Mouse (Mus musculus): Measurements from ENCODE around the gene OR5BS1P. TPM values are rescaled to one million over a fixed set of nuclear protein-coding genes. Genes with fewer than 3 reads are reported as not detected.

Gene OR5BS1P
- polyA plus RNA-seq, 1 experiment from 2014 or later: not detected

- no peak for ATAC-seq (ENCODE audit: low read depth)
- H3K36me3 ChIP-seq (ENCODE audit: control insufficient read depth, insufficient read depth, low read length): no peaks in the 10 kb centered on the region
- no peak within 1 kb of the TSS for H3K9ac ChIP-seq (replicated peaks; ENCODE audit: low read depth, low read length)
- no peak within 1 kb of the TSS for H3K4me2 ChIP-seq (ENCODE audit: low read depth, low read length)
- H3K4me3 ChIP-seq (ENCODE audit: low read depth, low read length): no peak within 1 kb of the TSS
- H3K9me3 ChIP-seq (ENCODE audit: control insufficient read depth, low read length): no peaks in the 10 kb centered on the region
- H3K27ac ChIP-seq (ENCODE audit: low read depth, low read length): no peak within 1 kb of the TSS
- no peaks in the 10 kb centered on the region for H3K27me3 ChIP-seq (ENCODE audit: control insufficient read depth, insufficient read depth, low read length)
- WGBS: 53% methylated on average over 4 of the region's 4 CpGs
- H3K4me1 ChIP-seq (ENCODE audit: control insufficient read depth, insufficient read depth, low read length): no peaks in the 10 kb centered on the region
Measured at GRCm38 (mm10) chr15:98492102-98492501, 22.4 kb downstream of the OR5BS1P start, which contains the start of gene Olfr279. Gene Olfr279 (plus strand): TSS chr15:98492402.

DNA sequence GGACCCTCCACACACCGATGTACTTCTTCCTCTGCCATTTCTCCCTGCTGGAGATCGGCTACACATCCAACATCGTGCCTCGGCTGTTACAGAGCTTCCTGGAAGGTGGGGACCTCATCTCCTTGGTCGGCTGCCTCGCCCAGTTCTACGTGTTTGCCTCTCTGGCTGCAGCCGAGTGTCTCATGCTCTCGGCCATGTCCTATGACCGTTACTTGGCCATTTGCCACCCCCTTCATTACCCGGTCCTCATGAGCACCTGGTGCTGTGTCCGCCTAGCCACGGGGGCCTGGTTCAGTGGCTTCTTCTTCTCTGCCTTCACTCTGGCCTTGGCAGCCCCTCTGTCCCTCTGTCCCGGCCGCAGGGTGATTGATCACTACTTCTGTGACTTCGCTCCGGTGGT, 27.9 kb downstream of the OR5BS1P start:
- Histone ChIP-seq H3K4me2 (ENCODE audit: low read depth, low read length) (no peak overlapping the region), H3K27ac (ENCODE audit: low read depth, low read length) (no peak overlapping the region), H3K9me3 (ENCODE audit: control insufficient read depth, low read length) (no peaks in the 10 kb centered on the region), H3K36me3 (ENCODE audit: control insufficient read depth, insufficient read depth, low read length) (no peaks in the 10 kb centered on the region), H3K4me1 (ENCODE audit: control insufficient read depth, insufficient read depth, low read length) (no peaks in the 10 kb centered on the region), H3K9ac (replicated peaks; ENCODE audit: low read depth, low read length) (no peak overlapping the region), H3K27me3 (ENCODE audit: control insufficient read depth, insufficient read depth, low read length) (no peaks in the 10 kb centered on the region), H3K4me3 (ENCODE audit: low read depth, low read length) (no peak overlapping the region)
- 90% methylated on average over 17 of the region's 17 CpGs for WGBS
- no peak for ATAC-seq (ENCODE audit: low read depth)

DNA sequence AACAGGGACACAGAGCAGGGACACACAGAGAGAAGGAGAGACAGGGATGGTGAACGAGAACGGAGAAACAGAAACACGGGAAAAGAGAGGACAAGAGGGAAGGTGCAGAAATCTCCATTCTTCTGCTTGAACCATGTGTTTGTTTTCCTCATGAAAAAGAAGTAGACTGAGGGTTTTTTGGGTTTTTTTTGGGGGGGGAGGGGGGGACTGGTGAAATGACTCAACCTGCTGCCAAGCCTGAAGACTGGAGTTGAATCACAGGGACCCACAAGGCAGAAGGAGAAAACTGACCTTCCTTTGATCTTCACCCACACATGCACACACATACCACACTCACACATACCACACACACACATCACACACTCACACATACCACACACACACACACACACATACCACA, 33.6 kb downstream of the OR5BS1P start:
- Histone ChIP-seq H3K4me1 (ENCODE audit: control insufficient read depth, insufficient read depth, low read length) (no peaks in the 10 kb centered on the region), H3K9me3 (ENCODE audit: control insufficient read depth, low read length) (no peaks in the 10 kb centered on the region), H3K4me2 (ENCODE audit: low read depth, low read length) (no peak overlapping the region), H3K4me3 (ENCODE audit: low read depth, low read length) (no peak overlapping the region), H3K27me3 (ENCODE audit: control insufficient read depth, insufficient read depth, low read length) (no peaks in the 10 kb centered on the region), H3K9ac (replicated peaks; ENCODE audit: low read depth, low read length) (no peak overlapping the region), H3K36me3 (ENCODE audit: control insufficient read depth, insufficient read depth, low read length) (no peaks in the 10 kb centered on the region), H3K27ac (ENCODE audit: low read depth, low read length) (no peak overlapping the region)
- no peak for ATAC-seq (ENCODE audit: low read depth)
- WGBS: 97% methylated on average over 3 of the region's 3 CpGs

- Histone ChIP-seq H3K27ac (ENCODE audit: low read depth, low read length) (no peak overlapping the region), H3K9ac (replicated peaks; ENCODE audit: low read depth, low read length) (no peak overlapping the region), H3K36me3 (ENCODE audit: control insufficient read depth, insufficient read depth, low read length) (no peaks in the 10 kb centered on the region), H3K9me3 (ENCODE audit: control insufficient read depth, low read length) (no peaks in the 10 kb centered on the region), H3K4me3 (ENCODE audit: low read depth, low read length) (no peak overlapping the region), H3K27me3 (ENCODE audit: control insufficient read depth, insufficient read depth, low read length) (no peaks in the 10 kb centered on the region), H3K4me2 (ENCODE audit: low read depth, low read length) (no peak overlapping the region), H3K4me1 (ENCODE audit: control insufficient read depth, insufficient read depth, low read length) (no peaks in the 10 kb centered on the region)
- WGBS: 16% methylated on average over 18 of the region's 18 CpGs
- no peak for ATAC-seq (ENCODE audit: low read depth)
Measured at GRCm38 (mm10) chr15:98504514-98504913, 34.8 kb downstream of the OR5BS1P start.

- H3K36me3 ChIP-seq (ENCODE audit: control insufficient read depth, insufficient read depth, low read length): no peaks in the 10 kb centered on the region
- H3K9me3 ChIP-seq (ENCODE audit: control insufficient read depth, low read length): no peaks in the 10 kb centered on the region
- WGBS: 89% methylated on average over 9 of the region's 9 CpGs
- no peak overlapping the region for H3K4me2 ChIP-seq (ENCODE audit: low read depth, low read length)
- no peaks in the 10 kb centered on the region for H3K4me1 ChIP-seq (ENCODE audit: control insufficient read depth, insufficient read depth, low read length)
- H3K9ac ChIP-seq (replicated peaks; ENCODE audit: low read depth, low read length): no peak overlapping the region
- H3K4me3 ChIP-seq (ENCODE audit: low read depth, low read length): no peak overlapping the region
- no peak for ATAC-seq (ENCODE audit: low read depth)
- no peak overlapping the region for H3K27ac ChIP-seq (ENCODE audit: low read depth, low read length)
- H3K27me3 ChIP-seq (ENCODE audit: control insufficient read depth, insufficient read depth, low read length): no peaks in the 10 kb centered on the region
Measured at GRCm38 (mm10) chr15:98506253-98506957, 36.7 kb downstream of the OR5BS1P start.

DNA sequence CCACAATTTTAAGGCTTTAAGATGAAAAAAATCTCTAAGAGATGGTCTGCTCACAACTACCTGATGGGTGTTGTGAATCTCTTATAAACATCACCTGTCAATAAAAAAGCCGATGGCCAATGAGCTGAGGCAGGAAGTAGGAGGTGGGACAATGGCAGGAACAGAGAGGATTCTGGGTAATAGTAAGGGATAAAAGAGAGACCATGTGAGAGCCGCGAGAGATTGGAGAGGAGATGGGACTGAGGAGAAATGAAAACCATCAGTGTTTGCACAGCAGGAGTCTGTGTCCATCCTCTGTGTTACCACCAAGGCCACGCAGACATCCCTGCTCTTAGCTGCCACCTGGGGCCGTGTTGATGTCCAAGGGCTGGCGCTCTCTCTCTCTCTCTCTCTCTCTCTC, 37.6 kb downstream of the OR5BS1P start:
- no peak overlapping the region for H3K9ac ChIP-seq (replicated peaks; ENCODE audit: low read depth, low read length)
- no peak overlapping the region for H3K4me2 ChIP-seq (ENCODE audit: low read depth, low read length)
- no peak overlapping the region for H3K27ac ChIP-seq (ENCODE audit: low read depth, low read length)
- H3K36me3 ChIP-seq (ENCODE audit: control insufficient read depth, insufficient read depth, low read length): no peaks in the 10 kb centered on the region
- H3K4me3 ChIP-seq (ENCODE audit: low read depth, low read length): no peak overlapping the region
- no peaks in the 10 kb centered on the region for H3K27me3 ChIP-seq (ENCODE audit: control insufficient read depth, insufficient read depth, low read length)
- H3K9me3 ChIP-seq (ENCODE audit: control insufficient read depth, low read length): no peaks in the 10 kb centered on the region
- H3K4me1 ChIP-seq (ENCODE audit: control insufficient read depth, insufficient read depth, low read length): no peaks in the 10 kb centered on the region
- no peak for ATAC-seq (ENCODE audit: low read depth)
- 86% methylated on average over 6 of the region's 6 CpGs for WGBS

DNA sequence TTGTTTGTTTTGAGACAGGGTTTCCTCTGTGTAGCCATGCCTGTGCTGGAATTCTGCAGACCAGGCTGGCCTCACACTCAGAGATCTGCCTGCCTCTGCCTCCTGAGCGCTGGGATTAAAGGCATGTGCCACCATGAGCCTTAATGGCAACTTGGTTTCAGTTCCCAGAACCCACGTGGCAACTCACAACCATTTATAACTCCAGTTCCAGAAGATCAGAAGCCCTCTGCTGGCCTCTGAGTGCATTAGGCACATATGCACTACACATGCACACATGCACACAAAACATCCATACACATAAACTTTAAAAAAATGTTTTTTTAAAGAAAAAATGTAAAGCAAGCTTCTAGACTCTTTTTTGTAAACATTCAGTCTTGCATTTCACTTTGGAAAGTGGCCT, 39.7 kb downstream of the OR5BS1P start:
- Histone ChIP-seq H3K36me3 (ENCODE audit: control insufficient read depth, insufficient read depth, low read length) (no peaks in the 10 kb centered on the region), H3K4me1 (ENCODE audit: control insufficient read depth, insufficient read depth, low read length) (no peaks in the 10 kb centered on the region), H3K9me3 (ENCODE audit: control insufficient read depth, low read length) (no peaks in the 10 kb centered on the region), H3K27me3 (ENCODE audit: control insufficient read depth, insufficient read depth, low read length) (no peaks in the 10 kb centered on the region), H3K4me2 (ENCODE audit: low read depth, low read length) (no peak overlapping the region), H3K4me3 (ENCODE audit: low read depth, low read length) (no peak overlapping the region), H3K27ac (ENCODE audit: low read depth, low read length) (no peak overlapping the region), H3K9ac (replicated peaks; ENCODE audit: low read depth, low read length) (no peak overlapping the region)
- no peak for ATAC-seq (ENCODE audit: low read depth)
- 54% methylated on average over 2 of the region's 2 CpGs for WGBS

DNA sequence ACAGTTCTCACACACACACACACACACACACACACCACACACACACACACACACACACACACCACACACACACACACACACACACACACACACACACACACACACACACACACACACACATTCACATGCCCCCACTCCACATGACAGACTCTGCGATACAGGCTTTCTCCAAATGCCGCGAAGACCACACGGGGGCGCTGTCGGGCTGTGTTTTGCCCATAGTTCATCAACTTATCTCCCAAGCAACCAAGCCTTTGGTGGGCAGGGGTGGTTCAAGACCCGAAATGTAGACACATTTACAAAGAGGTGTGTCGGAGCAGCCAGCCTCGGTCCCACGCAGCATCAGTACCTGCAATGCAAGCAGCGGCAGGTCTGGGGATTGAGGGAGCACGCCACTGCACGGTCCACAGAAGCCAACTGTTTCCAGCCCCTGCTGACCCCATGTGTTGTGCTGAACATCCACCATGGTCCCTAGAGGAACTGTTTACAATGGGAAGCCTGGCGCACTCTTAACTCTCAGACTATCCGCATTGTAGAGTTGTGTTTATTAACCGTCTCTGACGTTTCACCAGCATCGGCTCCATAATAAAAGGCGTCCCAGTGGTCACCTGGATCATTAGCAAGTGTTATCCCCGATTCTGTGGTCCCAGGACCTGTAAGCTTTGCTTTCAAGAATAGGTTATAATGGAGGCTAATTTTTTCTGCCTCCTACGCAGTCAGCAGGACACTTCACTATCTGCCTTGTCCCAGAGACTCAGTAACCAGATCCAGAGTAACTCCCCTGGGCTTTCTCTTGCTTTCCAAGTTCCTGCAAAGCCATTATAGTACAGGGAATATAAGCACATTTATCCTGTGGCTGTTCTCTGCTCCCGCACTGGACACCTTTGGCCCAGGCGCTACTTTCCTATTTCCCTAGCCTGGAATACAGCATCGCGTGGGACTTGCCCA, 41.0 kb downstream of the OR5BS1P start:
- Histone ChIP-seq H3K4me1 (ENCODE audit: control insufficient read depth, insufficient read depth, low read length) (no peaks in the 10 kb centered on the region), H3K36me3 (ENCODE audit: control insufficient read depth, insufficient read depth, low read length) (no peaks in the 10 kb centered on the region), H3K9me3 (ENCODE audit: control insufficient read depth, low read length) (no peaks in the 10 kb centered on the region), H3K4me3 (ENCODE audit: low read depth, low read length) (no peak overlapping the region), H3K27me3 (ENCODE audit: control insufficient read depth, insufficient read depth, low read length) (no peaks in the 10 kb centered on the region), H3K27ac (ENCODE audit: low read depth, low read length) (no peak overlapping the region), H3K9ac (replicated peaks; ENCODE audit: low read depth, low read length) (no peak overlapping the region), H3K4me2 (ENCODE audit: low read depth, low read length) (peak overlapping the region; percentile 38)
- peak; percentile 34; the same call in 1 of the 2 replicates for ATAC-seq (ENCODE audit: low read depth)
- 27% methylated on average over 25 of the region's 25 CpGs for WGBS

- ATAC-seq (ENCODE audit: low read depth): no peak
- H3K27ac ChIP-seq (ENCODE audit: low read depth, low read length): no peak overlapping the region
- H3K4me1 ChIP-seq (ENCODE audit: control insufficient read depth, insufficient read depth, low read length): no peaks in the 10 kb centered on the region
- no peak overlapping the region for H3K4me2 ChIP-seq (ENCODE audit: low read depth, low read length)
- no peak overlapping the region for H3K9ac ChIP-seq (replicated peaks; ENCODE audit: low read depth, low read length)
- H3K4me3 ChIP-seq (ENCODE audit: low read depth, low read length): no peak overlapping the region
- 52% methylated on average over 13 of the region's 13 CpGs for WGBS
- no peaks in the 10 kb centered on the region for H3K36me3 ChIP-seq (ENCODE audit: control insufficient read depth, insufficient read depth, low read length)
- no peaks in the 10 kb centered on the region for H3K9me3 ChIP-seq (ENCODE audit: control insufficient read depth, low read length)
- no peaks in the 10 kb centered on the region for H3K27me3 ChIP-seq (ENCODE audit: control insufficient read depth, insufficient read depth, low read length)
Measured at GRCm38 (mm10) chr15:98511386-98511928, 41.8 kb downstream of the OR5BS1P start.
